Mouse (Mus musculus): ENCODE results near the gene Pih1d1. TPM values are rescaled to one million over a fixed set of nuclear protein-coding genes. Genes with fewer than 3 reads are reported as not detected.

Pih1d1 gene
- polyA plus RNA-seq, 1 experiment from 2014 or later = 42.3 TPM

DNA sequence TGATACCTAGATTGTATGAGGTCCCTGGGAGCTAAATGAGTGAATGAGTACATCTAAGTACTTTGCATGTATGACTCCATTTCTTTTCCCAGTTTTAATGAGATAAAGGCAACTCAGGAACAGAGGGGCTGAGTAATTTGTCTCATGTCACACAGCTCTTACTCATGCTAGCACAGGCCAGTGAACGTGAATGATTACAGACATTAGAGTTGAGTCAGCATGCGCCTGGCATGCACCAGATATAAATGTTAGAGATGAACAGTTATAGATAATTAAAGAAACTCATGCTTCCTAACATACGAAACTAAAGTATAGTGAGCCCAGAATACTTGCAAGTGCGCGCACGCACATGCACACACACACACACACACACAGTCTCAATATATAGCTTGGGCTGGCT is 36.1 kb downstream of the Pih1d1 start:
- WGBS (ENCODE audit: insufficient replicate concordance) = 64% methylated on average over 6 of the region's 6 CpGs
- no peak overlapping the region for H3K4me2 ChIP-seq (ENCODE audit: low read depth, low read length)
- H3K27me3 ChIP-seq (ENCODE audit: control insufficient read depth, insufficient read depth, low read depth, low read length) = peaks cover 34% of the 10 kb centered on the region
- H3K4me1 ChIP-seq (ENCODE audit: control insufficient read depth, low read depth, low read length) = no peaks in the 10 kb centered on the region
- no peak overlapping the region for H3K9ac ChIP-seq (ENCODE audit: low read depth, low read length)
- no peak for ATAC-seq (ENCODE audit: low read depth)
- H3K9me3 ChIP-seq (replicated peaks; ENCODE audit: control insufficient read depth, low read length) = no peaks in the 10 kb centered on the region
- H3K27ac ChIP-seq (ENCODE audit: low read length) = no peak overlapping the region
- no peak overlapping the region for H3K4me3 ChIP-seq (ENCODE audit: low read depth, low read length)
- no peaks in the 10 kb centered on the region for H3K36me3 ChIP-seq (ENCODE audit: control insufficient read depth, insufficient read depth)

DNA sequence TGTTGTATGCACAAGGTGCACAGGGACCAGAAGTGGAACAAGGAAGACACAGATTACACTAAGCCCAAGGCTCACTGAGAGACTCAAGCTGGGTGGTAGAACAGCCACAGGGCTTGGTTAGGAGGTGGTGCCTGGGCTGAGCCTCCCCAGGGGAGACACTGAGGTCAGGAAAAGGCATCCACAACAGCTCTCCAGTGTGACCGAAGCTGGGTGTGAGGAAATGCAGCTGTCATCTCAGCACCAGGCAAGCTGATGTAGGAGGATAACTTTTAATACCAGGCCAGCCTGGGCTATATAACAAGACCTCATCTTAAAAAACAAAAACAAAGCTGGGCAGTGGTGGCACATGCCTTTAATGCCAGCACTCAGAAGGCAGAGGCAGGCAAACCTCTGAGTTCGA is 37.1 kb downstream of the Pih1d1 start:
- WGBS (ENCODE audit: insufficient replicate concordance) = 52% methylated on average over 2 of the region's 2 CpGs
- no peak overlapping the region for H3K27ac ChIP-seq (ENCODE audit: low read length)
- peaks cover 25% of the 10 kb centered on the region for H3K27me3 ChIP-seq (ENCODE audit: control insufficient read depth, insufficient read depth, low read depth, low read length)
- no peaks in the 10 kb centered on the region for H3K36me3 ChIP-seq (ENCODE audit: control insufficient read depth, insufficient read depth)
- H3K4me1 ChIP-seq (ENCODE audit: control insufficient read depth, low read depth, low read length) = no peaks in the 10 kb centered on the region
- ATAC-seq (ENCODE audit: low read depth) = no peak
- H3K9ac ChIP-seq (ENCODE audit: low read depth, low read length) = no peak overlapping the region
- no peak overlapping the region for H3K4me2 ChIP-seq (ENCODE audit: low read depth, low read length)
- no peaks in the 10 kb centered on the region for H3K9me3 ChIP-seq (replicated peaks; ENCODE audit: control insufficient read depth, low read length)
- H3K4me3 ChIP-seq (ENCODE audit: low read depth, low read length) = no peak overlapping the region

GRCm38 (mm10) chr7:45191803-45192363 is 37.8 kb downstream of the Pih1d1 start:
- Histone ChIP-seq H3K4me3 (ENCODE audit: low read depth, low read length) (no peak overlapping the region), H3K27ac (ENCODE audit: low read length) (no peak overlapping the region), H3K27me3 (ENCODE audit: control insufficient read depth, insufficient read depth, low read depth, low read length) (peaks cover 19% of the 10 kb centered on the region), H3K4me2 (ENCODE audit: low read depth, low read length) (no peak overlapping the region), H3K36me3 (ENCODE audit: control insufficient read depth, insufficient read depth) (no peaks in the 10 kb centered on the region), H3K9me3 (replicated peaks; ENCODE audit: control insufficient read depth, low read length) (no peaks in the 10 kb centered on the region), H3K9ac (ENCODE audit: low read depth, low read length) (no peak overlapping the region), H3K4me1 (ENCODE audit: control insufficient read depth, low read depth, low read length) (no peaks in the 10 kb centered on the region)
- ATAC-seq (ENCODE audit: low read depth) = no peak
- WGBS (ENCODE audit: insufficient replicate concordance) = 16% methylated on average over 8 of the region's 8 CpGs

- Histone ChIP-seq H3K9ac (ENCODE audit: low read depth, low read length) (no peak overlapping the region), H3K27me3 (ENCODE audit: control insufficient read depth, insufficient read depth, low read depth, low read length) (peaks cover 14% of the 10 kb centered on the region), H3K9me3 (replicated peaks; ENCODE audit: control insufficient read depth, low read length) (no peaks in the 10 kb centered on the region), H3K4me3 (ENCODE audit: low read depth, low read length) (no peak overlapping the region), H3K27ac (ENCODE audit: low read length) (no peak overlapping the region), H3K36me3 (ENCODE audit: control insufficient read depth, insufficient read depth) (no peaks in the 10 kb centered on the region), H3K4me1 (ENCODE audit: control insufficient read depth, low read depth, low read length) (no peaks in the 10 kb centered on the region), H3K4me2 (ENCODE audit: low read depth, low read length) (no peak overlapping the region)
- 59% methylated on average over 7 of the region's 7 CpGs for WGBS (ENCODE audit: insufficient replicate concordance)
- no peak for ATAC-seq (ENCODE audit: low read depth)
Observed at GRCm38 (mm10) chr7:45192585-45193310, 38.6 kb downstream of the Pih1d1 start.

- Histone ChIP-seq H3K9me3 (replicated peaks; ENCODE audit: control insufficient read depth, low read length) (no peaks in the 10 kb centered on the region), H3K27me3 (ENCODE audit: control insufficient read depth, insufficient read depth, low read depth, low read length) (peaks cover 14% of the 10 kb centered on the region), H3K4me1 (ENCODE audit: control insufficient read depth, low read depth, low read length) (no peaks in the 10 kb centered on the region), H3K27ac (ENCODE audit: low read length) (no peak overlapping the region), H3K9ac (ENCODE audit: low read depth, low read length) (no peak overlapping the region), H3K4me3 (ENCODE audit: low read depth, low read length) (no peak overlapping the region), H3K4me2 (ENCODE audit: low read depth, low read length) (no peak overlapping the region), H3K36me3 (ENCODE audit: control insufficient read depth, insufficient read depth) (no peaks in the 10 kb centered on the region)
- no peak for ATAC-seq (ENCODE audit: low read depth)
- WGBS (ENCODE audit: insufficient replicate concordance) = 52% methylated on average over 5 of the region's 5 CpGs
Observed at GRCm38 (mm10) chr7:45193406-45193805, 39.3 kb downstream of the Pih1d1 start.

DNA sequence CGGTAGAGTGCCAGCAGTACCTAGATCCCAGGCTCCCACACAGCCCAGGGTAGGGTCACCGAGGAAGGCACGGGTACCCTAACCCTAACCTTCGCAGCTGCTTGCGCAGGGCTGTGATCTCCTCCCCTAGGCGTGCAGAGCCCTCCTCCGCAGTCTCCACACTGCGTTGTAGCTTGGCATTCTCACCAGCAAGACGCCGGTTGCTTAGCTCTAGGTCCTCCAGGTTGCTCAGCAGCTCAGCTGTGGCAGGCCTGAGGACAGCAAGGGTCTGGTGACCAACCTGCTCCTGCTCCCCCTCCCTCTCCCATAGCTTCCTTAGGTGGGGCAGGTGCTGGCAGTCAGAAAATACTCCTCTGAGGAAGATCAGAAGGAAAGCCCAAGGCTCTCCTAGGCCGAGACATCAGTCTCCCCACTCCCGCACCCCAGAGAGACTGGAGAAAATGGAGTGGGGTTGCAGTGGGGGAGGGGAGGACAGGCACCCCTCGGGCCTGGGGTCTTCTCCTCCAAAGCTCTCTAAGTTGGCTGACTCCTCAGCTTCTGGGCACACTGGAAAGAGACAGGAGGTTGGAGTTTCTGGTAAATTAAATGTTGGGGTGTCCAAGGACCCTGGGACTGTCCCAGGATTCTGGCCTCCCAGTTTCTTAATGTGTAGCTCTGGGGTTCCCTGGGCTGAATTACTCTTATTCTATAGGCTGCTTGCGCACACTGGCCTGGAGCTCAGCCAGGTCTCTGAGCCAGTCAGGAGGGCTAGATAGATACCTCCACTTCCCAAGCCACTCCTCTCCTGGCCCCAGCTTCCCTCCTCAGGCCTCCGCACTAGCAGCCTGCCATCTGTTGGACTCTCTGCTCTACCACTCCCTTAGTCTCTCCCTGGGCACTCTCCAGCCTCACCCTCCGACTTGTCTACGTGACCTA is 40.0 kb downstream of the Pih1d1 start:
- H3K36me3 ChIP-seq (ENCODE audit: control insufficient read depth, insufficient read depth) = no peaks in the 10 kb centered on the region
- WGBS (ENCODE audit: insufficient replicate concordance) = 61% methylated on average over 17 of the region's 17 CpGs
- no peak overlapping the region for H3K4me3 ChIP-seq (ENCODE audit: low read depth, low read length)
- no peaks in the 10 kb centered on the region for H3K9me3 ChIP-seq (replicated peaks; ENCODE audit: control insufficient read depth, low read length)
- peaks cover 13% of the 10 kb centered on the region for H3K27me3 ChIP-seq (ENCODE audit: control insufficient read depth, insufficient read depth, low read depth, low read length)
- no peak for ATAC-seq (ENCODE audit: low read depth)
- H3K4me2 ChIP-seq (ENCODE audit: low read depth, low read length) = no peak overlapping the region
- H3K4me1 ChIP-seq (ENCODE audit: control insufficient read depth, low read depth, low read length) = no peaks in the 10 kb centered on the region
- no peak overlapping the region for H3K27ac ChIP-seq (ENCODE audit: low read length)
- no peak overlapping the region for H3K9ac ChIP-seq (ENCODE audit: low read depth, low read length)

GRCm38 (mm10) chr7:45195341-45196175 is 41.5 kb downstream of the Pih1d1 start:
- ATAC-seq (ENCODE audit: low read depth) = no peak
- H3K27me3 ChIP-seq (ENCODE audit: control insufficient read depth, insufficient read depth, low read depth, low read length) = peaks cover 7% of the 10 kb centered on the region; the same call in 1 of the 2 replicates
- H3K9ac ChIP-seq (ENCODE audit: low read depth, low read length) = no peak overlapping the region

GRCm38 (mm10) chr7:45196176-45196535 is 42.1 kb downstream of the Pih1d1 start:
- H3K4me1 ChIP-seq (ENCODE audit: control insufficient read depth, low read depth, low read length) = no peaks in the 10 kb centered on the region
- H3K4me2 ChIP-seq (ENCODE audit: low read depth, low read length) = no peak overlapping the region
- H3K9me3 ChIP-seq (replicated peaks; ENCODE audit: control insufficient read depth, low read length) = no peaks in the 10 kb centered on the region
- WGBS (ENCODE audit: insufficient replicate concordance) = 50% methylated on average over 4 of the region's 4 CpGs
- H3K27ac ChIP-seq (ENCODE audit: low read length) = no peak overlapping the region
- no peak for ATAC-seq (ENCODE audit: low read depth)
- peaks cover 4% of the 10 kb centered on the region; the same call in 1 of the 2 replicates for H3K27me3 ChIP-seq (ENCODE audit: control insufficient read depth, insufficient read depth, low read depth, low read length)
- H3K9ac ChIP-seq (ENCODE audit: low read depth, low read length) = no peak overlapping the region
- no peaks in the 10 kb centered on the region for H3K36me3 ChIP-seq (ENCODE audit: control insufficient read depth, insufficient read depth)
- H3K4me3 ChIP-seq (ENCODE audit: low read depth, low read length) = no peak overlapping the region

More at GRCm38 (mm10) chr7:45195341-45196175, 41.5 kb downstream of the Pih1d1 start:
- H3K4me2 ChIP-seq (ENCODE audit: low read depth, low read length) = no peak overlapping the region
- H3K4me3 ChIP-seq (ENCODE audit: low read depth, low read length) = no peak overlapping the region
- H3K4me1 ChIP-seq (ENCODE audit: control insufficient read depth, low read depth, low read length) = no peaks in the 10 kb centered on the region
- 54% methylated on average over 13 of the region's 13 CpGs for WGBS (ENCODE audit: insufficient replicate concordance)
- H3K9me3 ChIP-seq (replicated peaks; ENCODE audit: control insufficient read depth, low read length) = no peaks in the 10 kb centered on the region
- H3K27ac ChIP-seq (ENCODE audit: low read length) = no peak overlapping the region
- H3K36me3 ChIP-seq (ENCODE audit: control insufficient read depth, insufficient read depth) = no peaks in the 10 kb centered on the region
